Mouse (Mus musculus): ENCODE measurements at regions not wholly inside any gene's neighbourhood (a gene's known extent, or its start where the extent isn't known, plus 50 kb on each side); places are given as distances from the start of the nearest gene placed in this dataset.

DNA sequence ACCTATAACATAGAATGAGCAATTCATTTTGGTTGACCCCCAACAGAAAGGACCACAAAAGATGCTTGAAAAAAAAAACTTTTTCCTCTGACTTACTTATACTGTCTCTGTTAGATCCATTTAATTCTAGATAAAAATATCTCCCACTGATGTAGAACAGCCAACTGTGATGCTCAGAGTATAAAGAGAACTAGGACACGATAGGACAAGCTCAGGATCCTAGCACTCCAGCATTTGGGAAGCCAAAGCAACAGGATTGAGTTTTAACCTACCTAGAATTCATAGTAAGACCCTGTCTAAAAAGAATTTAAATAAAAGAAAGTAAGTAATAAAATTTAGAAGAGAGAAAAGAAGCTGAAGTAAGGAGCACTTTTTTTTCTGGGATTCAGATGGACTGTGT, 146.3 kb upstream of the St6gal2 start:
- TF ChIP-seq POLR2A (IDR thresholded peaks at IDR 0.05; ENCODE audit: borderline replicate concordance, extremely low read depth, insufficient read depth, insufficient read length, poor library complexity, severe bottlenecking) (no peak), CTCF (IDR thresholded peaks at IDR 0.05; ENCODE audit: borderline replicate concordance, extremely low read depth, insufficient read depth, insufficient read length) (no peak)
- DNase-seq (ENCODE audit: low read depth), result no peak

DNA sequence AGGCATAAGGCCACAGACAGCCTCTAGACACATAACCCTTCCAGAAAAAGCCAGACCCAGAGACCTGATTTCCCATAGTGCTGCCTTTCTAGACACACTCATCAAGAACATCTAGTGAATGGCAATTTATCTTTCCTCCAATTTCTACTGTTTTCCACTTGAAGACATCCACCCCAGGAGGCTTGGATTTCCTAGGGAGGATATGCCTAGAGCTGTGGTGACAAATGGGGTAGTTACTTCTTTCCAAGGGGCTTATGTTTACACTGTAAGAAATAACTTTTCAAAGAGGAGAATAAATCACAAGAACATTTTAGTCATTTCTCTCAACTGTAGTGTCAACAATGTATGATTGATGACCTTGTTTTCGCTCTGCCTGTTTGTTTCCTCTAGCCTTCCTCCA, 124.2 kb upstream of the St6gal2 start:
- no peak for DNase-seq (ENCODE audit: low read depth)
- no peak for TF ChIP-seq CTCF (IDR thresholded peaks at IDR 0.05; ENCODE audit: borderline replicate concordance, extremely low read depth, insufficient read depth, insufficient read length)
- no peak for TF ChIP-seq POLR2A (IDR thresholded peaks at IDR 0.05; ENCODE audit: borderline replicate concordance, extremely low read depth, insufficient read depth, insufficient read length, poor library complexity, severe bottlenecking)

DNA sequence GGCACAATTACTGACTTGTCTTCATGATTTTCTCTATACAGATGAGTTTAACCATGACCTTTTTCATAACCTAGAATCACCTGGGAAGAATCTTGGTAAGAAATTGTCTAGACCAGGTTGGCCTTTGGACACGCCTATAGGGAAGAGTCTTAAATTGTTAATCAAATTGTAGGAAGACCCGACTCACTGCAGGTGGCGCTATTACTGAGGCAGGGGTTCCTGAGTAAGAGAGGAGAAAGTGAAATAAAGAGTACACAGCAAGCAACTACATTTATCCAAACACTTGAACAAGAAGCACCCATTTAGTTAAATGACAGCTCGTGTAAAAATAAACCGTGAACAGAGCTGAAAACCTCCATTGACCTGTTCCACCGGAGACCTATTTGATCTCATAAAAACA, 85.9 kb upstream of the St6gal2 start:
- TF ChIP-seq CTCF (IDR thresholded peaks at IDR 0.05; ENCODE audit: borderline replicate concordance, extremely low read depth, insufficient read depth, insufficient read length) (no peak), POLR2A (IDR thresholded peaks at IDR 0.05; ENCODE audit: borderline replicate concordance, extremely low read depth, insufficient read depth, insufficient read length, poor library complexity, severe bottlenecking) (no peak)
- DNase-seq (ENCODE audit: low read depth), result no peak

DNA sequence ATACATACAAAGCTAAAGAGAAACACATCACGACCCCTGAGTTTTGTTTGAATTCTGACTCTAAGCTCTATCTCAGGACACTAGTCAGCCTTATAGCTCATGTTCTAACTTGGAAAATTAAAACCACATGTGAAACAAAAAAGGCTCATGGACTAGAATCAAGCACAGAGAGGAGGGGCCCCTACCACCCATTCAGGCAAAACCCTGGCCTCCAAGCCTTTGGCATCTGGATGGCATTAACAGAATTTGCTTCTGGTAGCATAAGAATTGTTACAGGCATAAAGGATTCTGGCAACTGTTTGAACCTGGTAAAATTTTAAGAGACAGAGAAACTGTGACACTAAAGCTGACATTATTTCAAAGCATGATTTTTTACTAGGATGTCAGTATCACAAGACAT, 78.1 kb upstream of the St6gal2 start:
- TF ChIP-seq POLR2A (IDR thresholded peaks at IDR 0.05; ENCODE audit: borderline replicate concordance, extremely low read depth, insufficient read depth, insufficient read length, poor library complexity, severe bottlenecking), result no peak
- TF ChIP-seq CTCF (IDR thresholded peaks at IDR 0.05; ENCODE audit: borderline replicate concordance, extremely low read depth, insufficient read depth, insufficient read length), result no peak
- peak; percentile 7 for DNase-seq (ENCODE audit: low read depth)

- no peak for TF ChIP-seq CTCF (IDR thresholded peaks at IDR 0.05; ENCODE audit: borderline replicate concordance, extremely low read depth, insufficient read depth, insufficient read length)
- TF ChIP-seq POLR2A (IDR thresholded peaks at IDR 0.05; ENCODE audit: borderline replicate concordance, extremely low read depth, insufficient read depth, insufficient read length, poor library complexity, severe bottlenecking), result no peak
Observed at GRCm38 (mm10) chr17:55367464-55368207, 77.5 kb upstream of the St6gal2 start.

More at GRCm38 (mm10) chr17:55367464-55368207, 77.5 kb upstream of the St6gal2 start:
- peak; percentile 84 for DNase-seq (ENCODE audit: low read depth)
